Mouse (Mus musculus) myocyte (in vitro differentiated cells): ENCODE data around the gene Tomm40l. TPM values are rescaled to one million over a fixed set of nuclear protein-coding genes. Genes with fewer than 3 reads are reported as not detected.
A peak's percentile ranks its signal among the peaks of the same experiment; 100 is the strongest.

ENCODE experiments used
- H3K27me3 ChIP-seq: one replicate; pipeline ENCODE4 v1.6.1; 2011; ENCODE audit not compliant: control insufficient read depth, insufficient read depth, insufficient read length
- H3K36me3 ChIP-seq: one replicate; pipeline ENCODE4 v1.6.1; 2011; ENCODE audit not compliant: control insufficient read depth, insufficient read depth
- H3K4me2 ChIP-seq: one replicate; pipeline ENCODE4 v1.6.1; 2011; ENCODE audit warnings: low read depth, control low read depth
- H3K4me3 ChIP-seq: one replicate; pipeline ENCODE4 v1.5.1; 2011; ENCODE audit warnings: mild to moderate bottlenecking, control low read depth, moderate library complexity
- H3K79me2 ChIP-seq: one replicate; pipeline ENCODE4 v1.6.1; 2011; ENCODE audit not compliant: control insufficient read depth, insufficient read depth
- H3ac ChIP-seq: one replicate; pipeline ENCODE4 v1.6.1; 2011; ENCODE audit not compliant: control insufficient read depth, insufficient read length
- CEBPB ChIP-seq: IDR thresholded peaks from 2 replicates; pipeline ENCODE4 v1.6.1; 2011; ENCODE audit warnings: mild to moderate bottlenecking, moderate library complexity; ENCODE audit not compliant: poor library complexity, insufficient read depth, severe bottlenecking
- E2F4 ChIP-seq: IDR thresholded peaks from one replicate; pipeline ENCODE4 v1.6.1; 2011; ENCODE audit warnings: mild to moderate bottlenecking, control low read depth, moderate library complexity; ENCODE audit not compliant: insufficient read depth
- MAX ChIP-seq: IDR thresholded peaks from one replicate; pipeline ENCODE4 v1.6.1; 2011; ENCODE audit warnings: low read depth, mild to moderate bottlenecking, control low read depth
- MYOD1 ChIP-seq, 3 experiments: IDR thresholded peaks; one replicate each; pipeline ENCODE4 v1.6.1; 2011; ENCODE audit warnings: control low read depth in 2 of 3, low read depth in 2 of 3, mild to moderate bottlenecking in 2 of 3, moderate library complexity in 1 of 3; ENCODE audit not compliant: insufficient read length in 2 of 3, control insufficient read depth in 1 of 3
- MYOG ChIP-seq, 3 experiments: IDR thresholded peaks; one replicate each; pipeline ENCODE4 v1.6.1; 2011; ENCODE audit warnings: control low read depth in 2 of 3, low read depth in 2 of 3, mild to moderate bottlenecking in 2 of 3; ENCODE audit not compliant: insufficient read length in 2 of 3, control insufficient read depth in 1 of 3, insufficient read depth in 1 of 3
- POLR2A ChIP-seq: IDR thresholded peaks from one replicate; pipeline ENCODE4 v1.6.1; 2011; ENCODE audit warnings: low read depth, mild to moderate bottlenecking, control low read depth, moderate library complexity; ENCODE audit not compliant: insufficient read length
- POLR2AphosphoS2 ChIP-seq: IDR thresholded peaks from one replicate; pipeline ENCODE4 v1.6.1; 2011; ENCODE audit warnings: low read depth, control low read depth; ENCODE audit not compliant: insufficient read length
- REST ChIP-seq: IDR thresholded peaks from one replicate; pipeline ENCODE4 v1.6.1; 2011; ENCODE audit warnings: mild to moderate bottlenecking, control low read depth, moderate library complexity; ENCODE audit not compliant: insufficient read depth, insufficient read length
- SRF ChIP-seq: IDR thresholded peaks from one replicate; pipeline ENCODE4 v1.6.1; 2011; ENCODE audit warnings: low read depth; ENCODE audit not compliant: control insufficient read depth, insufficient read length
- TCF12 ChIP-seq: IDR thresholded peaks from one replicate; pipeline ENCODE4 v1.6.1; 2011; ENCODE audit warnings: mild to moderate bottlenecking, control low read depth; ENCODE audit not compliant: poor library complexity, insufficient read depth, severe bottlenecking
- TCF3 ChIP-seq: IDR thresholded peaks from one replicate; pipeline ENCODE4 v1.6.1; 2011; ENCODE audit warnings: low read depth, control low read depth; ENCODE audit not compliant: insufficient read length
- USF1 ChIP-seq: IDR thresholded peaks from one replicate; pipeline ENCODE4 v1.6.1; 2011; ENCODE audit warnings: low read depth, mild to moderate bottlenecking, control low read depth, moderate library complexity
- polyA plus RNA-seq: library from polyadenylated mRNA; unstranded; fragments of >200 nt; fragmentation: generic; extraction: Trizol; gene quantifications from one replicate; pipeline ENCODE4 v1.2.1, GENCODE M21; 2012; ENCODE audit warnings: missing spikeins

The Tomm40l gene
- 49.4 TPM for polyA plus RNA-seq

DNA sequence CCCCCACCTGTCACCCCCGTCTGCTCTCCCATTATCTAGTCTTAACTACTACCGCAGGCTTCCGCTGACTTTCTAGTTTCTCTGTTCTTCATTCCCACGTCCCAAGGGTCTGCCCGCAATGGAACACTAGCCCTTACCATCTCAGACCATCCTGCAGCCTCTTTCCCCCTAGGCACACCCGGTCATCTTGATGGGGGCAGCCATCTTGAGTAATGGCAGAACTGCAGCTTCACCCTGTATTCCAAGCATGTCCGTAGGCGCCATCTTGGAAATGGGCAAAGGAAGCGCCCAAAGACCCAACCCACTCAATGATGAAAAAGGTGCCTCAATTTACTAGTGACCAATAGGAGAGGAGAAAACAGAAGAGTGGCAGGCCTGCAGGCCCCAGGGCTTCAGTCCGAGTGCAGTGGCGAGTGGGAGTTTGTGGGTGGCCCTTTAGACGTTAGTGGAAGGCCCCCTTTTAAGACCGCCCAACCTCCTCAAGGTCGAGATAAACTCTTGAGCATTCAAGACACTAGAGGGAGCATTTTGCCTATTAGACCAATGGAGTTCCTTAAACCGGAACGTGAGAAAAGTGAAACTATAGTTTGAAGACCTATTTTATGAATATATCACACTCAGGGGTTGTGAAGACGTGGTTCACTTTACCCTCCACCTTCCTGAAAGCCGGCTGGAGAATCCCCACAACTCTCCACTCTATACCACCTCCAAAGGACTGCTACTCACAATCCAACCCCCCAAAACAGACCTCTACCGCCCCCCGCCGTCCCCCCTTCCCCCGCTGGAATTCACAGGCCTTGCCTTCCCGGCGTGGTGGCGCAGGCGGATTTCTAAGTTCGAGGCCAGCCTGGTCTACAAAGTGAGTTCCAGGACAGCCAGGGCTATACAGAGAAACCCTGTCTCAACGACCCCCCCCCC lies at the start of gene Tomm40l:
Gene Tomm40l (minus strand): TSS at position 277 of the 918 bp plus-strand sequence.
- H3K4me2 ChIP-seq: peak within 1 kb of the TSS; percentile 97
- H3ac ChIP-seq: no peak within 1 kb of the TSS
- H3K36me3 ChIP-seq: peaks cover 4% of the 10 kb centered on the region
- H3K79me2 ChIP-seq: no peaks in the 10 kb centered on the region
- TF ChIP-seq E2F4: no peak
- TF ChIP-seq POLR2AphosphoS2: peak; percentile 18
- peak; percentile 52 for TF ChIP-seq POLR2A
- no peak for TF ChIP-seq CEBPB
- TF ChIP-seq SRF: no peak
- TF ChIP-seq TCF12: no peak
- TF ChIP-seq USF1: no peak
- H3K27me3 ChIP-seq: no peaks in the 10 kb centered on the region
- H3K4me3 ChIP-seq: peak within 1 kb of the TSS; percentile 70

- Histone ChIP-seq H3K27me3 (no peaks in the 10 kb centered on the region), H3K4me3 (no peak overlapping the region), H3K36me3 (peaks cover 10% of the 10 kb centered on the region), H3K79me2 (peaks cover 3% of the 10 kb centered on the region), H3ac (no peak overlapping the region), H3K4me2 (no peak overlapping the region)
- TF ChIP-seq MYOG (IDR thresholded peaks at IDR 0.05; ENCODE audit: control insufficient read depth in 1 of 3, insufficient read depth in 1 of 3, insufficient read length in 2 of 3, low read depth in 2 of 3): no peak
- no peak for TF ChIP-seq TCF3
- TF ChIP-seq REST: no peak
- no peak for TF ChIP-seq TCF12
- no peak for TF ChIP-seq USF1
- TF ChIP-seq SRF: no peak
- no peak for TF ChIP-seq MAX
- no peak for TF ChIP-seq E2F4
- TF ChIP-seq POLR2A: no peak
- no peak for TF ChIP-seq CEBPB
- no peak for TF ChIP-seq MYOD1 (IDR thresholded peaks at IDR 0.05; ENCODE audit: control insufficient read depth in 1 of 3, insufficient read length in 2 of 3, low read depth in 2 of 3)
- no peak for TF ChIP-seq POLR2AphosphoS2
These were observed 49.8 kb upstream of the Tomm40l start for GRCm38 (mm10) chr1:171272086-171272485.

DNA sequence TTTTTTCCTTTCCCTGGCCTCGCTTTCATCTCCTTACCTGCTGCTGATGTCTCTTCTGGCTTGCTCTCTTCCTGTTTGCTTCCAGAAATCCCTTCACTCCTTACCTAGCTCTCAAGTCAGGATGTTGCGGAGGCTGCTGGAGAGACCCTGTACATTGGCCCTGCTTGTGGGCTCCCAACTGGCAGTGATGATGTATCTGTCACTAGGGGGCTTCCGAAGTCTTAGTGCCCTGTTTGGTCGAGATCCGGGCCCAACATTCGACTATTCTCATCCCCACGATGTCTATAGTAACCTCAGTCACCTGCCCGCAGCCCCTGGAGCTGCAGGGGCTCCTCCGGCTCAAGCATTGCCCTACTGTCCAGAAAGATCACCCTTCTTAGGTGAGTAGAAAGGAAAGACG lies 49.3 kb upstream of the Tomm40l start:
- Histone ChIP-seq H3K27me3 (no peaks in the 10 kb centered on the region), H3K4me3 (peak overlapping the region; percentile 95), H3ac (no peak overlapping the region), H3K36me3 (peaks cover 10% of the 10 kb centered on the region), H3K4me2 (no peak overlapping the region), H3K79me2 (peaks cover 3% of the 10 kb centered on the region)
- TF ChIP-seq MYOG (IDR thresholded peaks at IDR 0.05; ENCODE audit: control insufficient read depth in 1 of 3, insufficient read depth in 1 of 3, insufficient read length in 2 of 3, low read depth in 2 of 3) (no peak), USF1 (no peak), SRF (no peak), TCF3 (no peak), REST (no peak), MAX (no peak), MYOD1 (IDR thresholded peaks at IDR 0.05; ENCODE audit: control insufficient read depth in 1 of 3, insufficient read length in 2 of 3, low read depth in 2 of 3) (no peak), POLR2AphosphoS2 (no peak), POLR2A (no peak), CEBPB (no peak), E2F4 (no peak), TCF12 (no peak)

DNA sequence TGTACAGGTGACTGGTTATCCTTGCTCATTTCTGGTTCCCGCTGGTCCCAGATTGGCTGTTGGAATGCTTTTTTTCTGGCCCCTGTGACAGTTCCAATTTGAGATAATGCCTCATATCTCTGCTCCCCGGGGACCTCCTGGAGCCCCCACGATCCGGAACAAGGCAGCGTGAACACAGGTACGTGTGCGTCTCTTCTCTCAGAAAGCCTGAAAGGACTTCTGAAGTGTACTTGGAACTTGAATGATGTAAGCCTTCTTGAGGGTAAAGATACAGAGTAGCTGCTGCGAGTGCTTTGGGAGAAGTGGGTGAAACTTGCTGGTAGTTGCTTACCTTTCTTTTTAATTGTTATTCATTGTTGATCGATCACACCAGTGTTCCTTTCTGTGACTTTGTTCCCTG lies 48.9 kb upstream of the Tomm40l start:
- Histone ChIP-seq H3K36me3 (peaks cover 10% of the 10 kb centered on the region), H3K79me2 (peaks cover 3% of the 10 kb centered on the region), H3K4me3 (peak overlapping the region; percentile 95), H3ac (peak overlapping the region; percentile 28), H3K4me2 (peak overlapping the region; percentile 97), H3K27me3 (no peaks in the 10 kb centered on the region)
- no peak for TF ChIP-seq REST

DNA sequence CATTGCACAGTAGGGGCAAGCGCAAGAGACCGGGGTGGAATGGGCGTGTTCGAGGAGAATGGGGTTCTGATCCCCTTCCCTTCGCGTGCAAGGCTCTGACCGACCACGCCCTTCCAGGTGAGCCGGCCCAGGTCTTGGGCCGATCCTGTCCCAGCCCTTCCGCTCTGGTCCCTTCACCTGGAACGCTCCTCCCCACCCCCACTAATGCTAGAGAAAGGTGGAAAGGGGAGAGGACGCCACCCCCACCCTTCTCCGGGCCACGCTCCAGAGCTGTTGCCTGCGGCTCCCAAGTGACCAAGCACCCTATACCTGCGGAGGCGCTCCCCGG lies 48.2 kb upstream of the Tomm40l start:
- Histone ChIP-seq H3ac (peak overlapping the region; percentile 28), H3K27me3 (no peaks in the 10 kb centered on the region), H3K4me3 (peak overlapping the region; percentile 95), H3K36me3 (peaks cover 10% of the 10 kb centered on the region), H3K79me2 (peaks cover 3% of the 10 kb centered on the region), H3K4me2 (peak overlapping the region; percentile 97)
- no peak for TF ChIP-seq SRF
- TF ChIP-seq MYOD1 (IDR thresholded peaks at IDR 0.05; ENCODE audit: control insufficient read depth in 1 of 3, insufficient read length in 2 of 3, low read depth in 2 of 3): no peak
- no peak for TF ChIP-seq CEBPB
- no peak for TF ChIP-seq REST
- no peak for TF ChIP-seq POLR2A
- no peak for TF ChIP-seq TCF3
- TF ChIP-seq USF1: no peak
- TF ChIP-seq MYOG (IDR thresholded peaks at IDR 0.05; ENCODE audit: control insufficient read depth in 1 of 3, insufficient read depth in 1 of 3, insufficient read length in 2 of 3, low read depth in 2 of 3): no peak
- TF ChIP-seq TCF12: no peak
- no peak for TF ChIP-seq MAX
- TF ChIP-seq POLR2AphosphoS2: no peak
- no peak for TF ChIP-seq E2F4
